Mouse (Mus musculus) urinary bladder, postnatal 0 days (tissue): Measurements from ENCODE around the gene Olfr437. TPM values are rescaled to one million over a fixed set of nuclear protein-coding genes. Genes with fewer than 3 reads are reported as not detected.

Source experiments
- polyA plus RNA-seq: library from polyadenylated mRNA; unstranded; fragments of >200 nt; fragmentation: Nextera tagmentation; extraction: Ambion mirVana; gene quantifications from 2 replicates; pipeline ENCODE4 v1.2.1, GENCODE M21; 2015

Olfr437 gene
- not detected in 2 replicates for polyA plus RNA-seq

GRCm38 (mm10) chr6:43162982-43163381 is at the start of gene Olfr437:
Olfr437 (plus strand) TSS chr6:43163282.

GRCm38 (mm10) chr6:43146267-43146666 is 16.8 kb upstream of the Olfr437 start, which contains the start of gene Olfr237-ps1:
Olfr237-ps1 (plus strand) TSS chr6:43146567.

GRCm38 (mm10) chr6:43171840-43172239 is 8.8 kb downstream of the Olfr437 start, which contains the start of gene Olfr13:
Olfr13 (plus strand) TSS chr6:43172140.

GRCm38 (mm10) chr6:43196781-43197180 is 33.7 kb downstream of the Olfr437 start, which contains the start of gene Olfr435:
Olfr435 (plus strand) TSS chr6:43197146.

DNA sequence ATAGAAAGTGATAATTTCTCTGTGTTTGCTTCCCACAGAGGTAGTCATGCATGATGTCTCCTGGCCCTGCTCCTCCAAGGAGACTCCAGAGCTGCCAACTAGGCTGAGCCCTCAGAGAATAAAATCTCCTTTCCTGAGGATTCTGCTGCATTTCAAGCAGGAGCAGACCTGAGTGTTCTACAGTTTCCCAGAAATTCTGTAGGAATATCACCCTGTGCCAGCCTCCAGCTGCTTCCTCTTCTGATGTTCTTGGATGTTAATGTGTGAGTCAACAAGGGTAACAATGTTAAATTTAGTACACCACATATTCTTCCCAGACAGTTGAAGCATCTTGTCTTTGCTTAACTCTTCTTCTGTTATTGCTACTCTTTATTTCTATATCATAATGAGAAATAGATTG is 49.8 kb downstream of the Olfr437 start, which contains the start of gene Olfr434:
TSS of gene Olfr434 (plus strand) at position 149 of the 400 bp plus-strand sequence.

Other genes with a start within 250 kb of the Olfr437 start
- gene Olfr446, start 241.9 kb upstream of the Olfr437 start, polyA plus RNA-seq: not detected in 2 replicates
- gene Olfr444, start 214.2 kb upstream of the Olfr437 start, polyA plus RNA-seq: not detected in 2 replicates
- gene Olfr441, start 56.9 kb upstream of the Olfr437 start, polyA plus RNA-seq: not detected in 2 replicates
- not detected in 2 replicates for gene Olfr237-ps1, start 16.7 kb upstream of the Olfr437 start, polyA plus RNA-seq
- not detected in 2 replicates for gene Olfr13, start 8.9 kb downstream of the Olfr437 start, polyA plus RNA-seq
- gene Olfr435, start 33.9 kb downstream of the Olfr437 start, polyA plus RNA-seq: not detected in 2 replicates
- gene Olfr434, start 49.7 kb downstream of the Olfr437 start, polyA plus RNA-seq: not detected in 2 replicates
- not detected in 2 replicates for gene Olfr47, start 68.2 kb downstream of the Olfr437 start, polyA plus RNA-seq
- gene Arhgef5, start 102.3 kb downstream of the Olfr437 start, polyA plus RNA-seq: 10.0 and 11.9 TPM in 2 replicates
- gene Nobox, start 146.3 kb downstream of the Olfr437 start, polyA plus RNA-seq: not detected in 2 replicates